Mouse (Mus musculus): ENCODE measurements around the gene Wfdc1. TPM values are rescaled to one million over a fixed set of nuclear protein-coding genes. Genes with fewer than 3 reads are reported as not detected.

The Wfdc1 gene
- 3.5 and 4.2 TPM in 2 replicates for polyA plus RNA-seq (2015; fragmentation: Nextera tagmentation; extraction: Ambion mirVana)

- Histone ChIP-seq H3K9me3 (ENCODE audit: control insufficient read depth, low read length) (no peaks in the 10 kb centered on the region), H3K4me3 (replicated peaks; ENCODE audit: low read length) (no peak within 1 kb of the TSS), H3K9ac (replicated peaks; ENCODE audit: low read depth, low read length) (no peak within 1 kb of the TSS), H3K4me2 (ENCODE audit: low read length) (no peak within 1 kb of the TSS), H3K36me3 (ENCODE audit: control insufficient read depth, insufficient read depth) (no peaks in the 10 kb centered on the region), H3K27me3 (replicated peaks; ENCODE audit: control insufficient read depth, insufficient read depth, low read length) (no peaks in the 10 kb centered on the region), H3K4me1 (replicated peaks; ENCODE audit: control insufficient read depth, insufficient read depth, low read length) (peaks cover 3% of the 10 kb centered on the region; the same call in 1 of the 2 replicates), H3K27ac (ENCODE audit: low read length) (no peak within 1 kb of the TSS)
- no peak for ATAC-seq
- WGBS, result 21% methylated on average over 14 of the region's 14 CpGs
Measured at GRCm38 (mm10) chr8:119666219-119666951, at the start of gene Wfdc1. Gene Wfdc1 (plus strand): TSS chr8:119666365.

- no peaks in the 10 kb centered on the region for H3K9me3 ChIP-seq (ENCODE audit: control insufficient read depth, low read length)
- H3K36me3 ChIP-seq (ENCODE audit: control insufficient read depth, insufficient read depth), result no peaks in the 10 kb centered on the region
- 77% methylated on average over 4 of the region's 4 CpGs for WGBS
- no peak for ATAC-seq
- no peaks in the 10 kb centered on the region for H3K27me3 ChIP-seq (replicated peaks; ENCODE audit: control insufficient read depth, insufficient read depth, low read length)
- no peak overlapping the region for H3K4me2 ChIP-seq (ENCODE audit: low read length)
- no peak overlapping the region for H3K4me3 ChIP-seq (replicated peaks; ENCODE audit: low read length)
- no peak overlapping the region for H3K27ac ChIP-seq (ENCODE audit: low read length)
- no peaks in the 10 kb centered on the region for H3K4me1 ChIP-seq (replicated peaks; ENCODE audit: control insufficient read depth, insufficient read depth, low read length)
- H3K9ac ChIP-seq (replicated peaks; ENCODE audit: low read depth, low read length), result no peak overlapping the region
Measured at GRCm38 (mm10) chr8:119616811-119617210, 49.4 kb upstream of the Wfdc1 start.

DNA sequence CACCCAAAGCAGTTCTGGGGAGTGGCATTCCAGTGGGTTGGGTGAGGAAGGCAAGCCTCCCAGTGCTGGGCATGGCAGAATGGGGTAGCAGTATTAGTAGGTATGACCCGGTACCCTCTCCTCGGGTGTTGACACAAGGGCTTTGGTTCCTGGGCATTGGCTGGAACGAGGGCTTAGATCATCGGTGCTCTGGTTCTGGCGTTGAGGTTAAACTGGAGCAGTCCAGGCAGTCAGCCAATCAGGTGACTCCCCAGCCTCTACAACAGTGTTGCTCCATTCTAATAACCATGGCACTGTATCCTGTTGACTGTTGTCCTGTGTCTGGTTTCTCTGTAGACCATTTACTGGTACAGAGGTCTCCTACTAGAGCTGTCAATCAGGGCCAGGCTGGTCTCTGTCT, 48.6 kb upstream of the Wfdc1 start:
- no peak overlapping the region for H3K4me2 ChIP-seq (ENCODE audit: low read length)
- H3K4me1 ChIP-seq (replicated peaks; ENCODE audit: control insufficient read depth, insufficient read depth, low read length), result no peaks in the 10 kb centered on the region
- no peaks in the 10 kb centered on the region for H3K9me3 ChIP-seq (ENCODE audit: control insufficient read depth, low read length)
- no peak overlapping the region for H3K27ac ChIP-seq (ENCODE audit: low read length)
- ATAC-seq, result no peak
- no peak overlapping the region for H3K4me3 ChIP-seq (replicated peaks; ENCODE audit: low read length)
- H3K27me3 ChIP-seq (replicated peaks; ENCODE audit: control insufficient read depth, insufficient read depth, low read length), result no peaks in the 10 kb centered on the region
- no peaks in the 10 kb centered on the region for H3K36me3 ChIP-seq (ENCODE audit: control insufficient read depth, insufficient read depth)
- no peak overlapping the region for H3K9ac ChIP-seq (replicated peaks; ENCODE audit: low read depth, low read length)
- WGBS, result 89% methylated on average over 5 of the region's 5 CpGs

GRCm38 (mm10) chr8:119618887-119619286, 47.3 kb upstream of the Wfdc1 start:
- Histone ChIP-seq H3K9ac (replicated peaks; ENCODE audit: low read depth, low read length) (no peak overlapping the region), H3K4me1 (replicated peaks; ENCODE audit: control insufficient read depth, insufficient read depth, low read length) (no peaks in the 10 kb centered on the region), H3K9me3 (ENCODE audit: control insufficient read depth, low read length) (no peaks in the 10 kb centered on the region), H3K27me3 (replicated peaks; ENCODE audit: control insufficient read depth, insufficient read depth, low read length) (no peaks in the 10 kb centered on the region), H3K36me3 (ENCODE audit: control insufficient read depth, insufficient read depth) (no peaks in the 10 kb centered on the region), H3K27ac (ENCODE audit: low read length) (no peak overlapping the region), H3K4me3 (replicated peaks; ENCODE audit: low read length) (no peak overlapping the region), H3K4me2 (ENCODE audit: low read length) (no peak overlapping the region)
- WGBS, result 74% methylated on average over 5 of the region's 5 CpGs
- no peak for ATAC-seq

GRCm38 (mm10) chr8:119620116-119620840, 45.9 kb upstream of the Wfdc1 start:
- Histone ChIP-seq H3K4me1 (replicated peaks; ENCODE audit: control insufficient read depth, insufficient read depth, low read length) (no peaks in the 10 kb centered on the region), H3K9ac (replicated peaks; ENCODE audit: low read depth, low read length) (no peak overlapping the region), H3K4me3 (replicated peaks; ENCODE audit: low read length) (no peak overlapping the region), H3K27ac (ENCODE audit: low read length) (no peak overlapping the region), H3K27me3 (replicated peaks; ENCODE audit: control insufficient read depth, insufficient read depth, low read length) (no peaks in the 10 kb centered on the region), H3K9me3 (ENCODE audit: control insufficient read depth, low read length) (no peaks in the 10 kb centered on the region), H3K36me3 (ENCODE audit: control insufficient read depth, insufficient read depth) (no peaks in the 10 kb centered on the region), H3K4me2 (ENCODE audit: low read length) (no peak overlapping the region)
- 66% methylated on average over 6 of the region's 6 CpGs for WGBS
- ATAC-seq, result no peak

- Histone ChIP-seq H3K4me2 (ENCODE audit: low read length) (no peak overlapping the region), H3K27ac (ENCODE audit: low read length) (no peak overlapping the region), H3K4me3 (replicated peaks; ENCODE audit: low read length) (no peak overlapping the region), H3K9me3 (ENCODE audit: control insufficient read depth, low read length) (no peaks in the 10 kb centered on the region), H3K4me1 (replicated peaks; ENCODE audit: control insufficient read depth, insufficient read depth, low read length) (no peaks in the 10 kb centered on the region), H3K9ac (replicated peaks; ENCODE audit: low read depth, low read length) (no peak overlapping the region), H3K36me3 (ENCODE audit: control insufficient read depth, insufficient read depth) (no peaks in the 10 kb centered on the region), H3K27me3 (replicated peaks; ENCODE audit: control insufficient read depth, insufficient read depth, low read length) (no peaks in the 10 kb centered on the region)
- ATAC-seq, result no peak
- WGBS, result 90% methylated on average over 14 of the region's 14 CpGs
Measured at GRCm38 (mm10) chr8:119620848-119621465, 45.2 kb upstream of the Wfdc1 start.

DNA sequence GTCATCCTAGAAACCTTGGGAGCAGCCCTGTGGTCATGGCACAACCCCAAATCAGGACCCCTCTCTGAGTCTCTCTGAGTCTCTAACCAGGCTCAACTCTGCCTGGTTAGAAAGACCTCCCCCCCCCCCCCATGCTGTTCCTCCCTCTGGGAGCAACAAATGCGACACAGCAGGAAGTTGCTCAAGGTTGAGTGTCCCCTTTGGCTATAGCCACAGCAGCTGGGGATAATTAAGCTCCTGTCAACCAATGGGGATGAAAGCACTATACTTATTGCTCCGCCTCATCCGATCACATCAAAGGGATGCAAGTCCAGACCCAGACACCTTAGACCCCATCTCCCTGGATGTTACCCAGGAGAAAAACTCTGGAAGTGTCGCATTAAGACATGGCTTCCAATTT, 43.6 kb upstream of the Wfdc1 start:
- no peaks in the 10 kb centered on the region for H3K36me3 ChIP-seq (ENCODE audit: control insufficient read depth, insufficient read depth)
- no peak overlapping the region for H3K27ac ChIP-seq (ENCODE audit: low read length)
- no peaks in the 10 kb centered on the region for H3K9me3 ChIP-seq (ENCODE audit: control insufficient read depth, low read length)
- no peaks in the 10 kb centered on the region for H3K27me3 ChIP-seq (replicated peaks; ENCODE audit: control insufficient read depth, insufficient read depth, low read length)
- 58% methylated on average over 4 of the region's 4 CpGs for WGBS
- H3K9ac ChIP-seq (replicated peaks; ENCODE audit: low read depth, low read length), result no peak overlapping the region
- no peaks in the 10 kb centered on the region for H3K4me1 ChIP-seq (replicated peaks; ENCODE audit: control insufficient read depth, insufficient read depth, low read length)
- no peak for ATAC-seq
- H3K4me3 ChIP-seq (replicated peaks; ENCODE audit: low read length), result no peak overlapping the region
- no peak overlapping the region for H3K4me2 ChIP-seq (ENCODE audit: low read length)

- ATAC-seq, result no peak
- Histone ChIP-seq H3K4me3 (replicated peaks; ENCODE audit: low read length) (no peak overlapping the region), H3K9ac (replicated peaks; ENCODE audit: low read depth, low read length) (no peak overlapping the region), H3K4me2 (ENCODE audit: low read length) (no peak overlapping the region), H3K4me1 (replicated peaks; ENCODE audit: control insufficient read depth, insufficient read depth, low read length) (no peaks in the 10 kb centered on the region), H3K27me3 (replicated peaks; ENCODE audit: control insufficient read depth, insufficient read depth, low read length) (no peaks in the 10 kb centered on the region), H3K27ac (ENCODE audit: low read length) (no peak overlapping the region), H3K9me3 (ENCODE audit: control insufficient read depth, low read length) (no peaks in the 10 kb centered on the region), H3K36me3 (ENCODE audit: control insufficient read depth, insufficient read depth) (no peaks in the 10 kb centered on the region)
- WGBS, result 91% methylated on average over 8 of the region's 8 CpGs
Measured at GRCm38 (mm10) chr8:119623061-119623460, 43.1 kb upstream of the Wfdc1 start.

- no peak overlapping the region for H3K4me3 ChIP-seq (replicated peaks; ENCODE audit: low read length)
- no peak overlapping the region for H3K4me2 ChIP-seq (ENCODE audit: low read length)
- H3K27me3 ChIP-seq (replicated peaks; ENCODE audit: control insufficient read depth, insufficient read depth, low read length), result no peaks in the 10 kb centered on the region
- WGBS, result 87% methylated on average over 1 of the region's 1 CpGs
- H3K27ac ChIP-seq (ENCODE audit: low read length), result no peak overlapping the region
- no peaks in the 10 kb centered on the region for H3K9me3 ChIP-seq (ENCODE audit: control insufficient read depth, low read length)
- no peak overlapping the region for H3K9ac ChIP-seq (replicated peaks; ENCODE audit: low read depth, low read length)
- no peak for ATAC-seq
- H3K36me3 ChIP-seq (ENCODE audit: control insufficient read depth, insufficient read depth), result no peaks in the 10 kb centered on the region
- H3K4me1 ChIP-seq (replicated peaks; ENCODE audit: control insufficient read depth, insufficient read depth, low read length), result no peaks in the 10 kb centered on the region
Measured at GRCm38 (mm10) chr8:119623744-119624143, 42.4 kb upstream of the Wfdc1 start.
